Mouse (Mus musculus): ENCODE results near the gene Trh. TPM values are rescaled to one million over a fixed set of nuclear protein-coding genes. Genes with fewer than 3 reads are reported as not detected.

Gene Trh
- total and polyA plus RNA-seq, 3 experiments = not detected

DNA sequence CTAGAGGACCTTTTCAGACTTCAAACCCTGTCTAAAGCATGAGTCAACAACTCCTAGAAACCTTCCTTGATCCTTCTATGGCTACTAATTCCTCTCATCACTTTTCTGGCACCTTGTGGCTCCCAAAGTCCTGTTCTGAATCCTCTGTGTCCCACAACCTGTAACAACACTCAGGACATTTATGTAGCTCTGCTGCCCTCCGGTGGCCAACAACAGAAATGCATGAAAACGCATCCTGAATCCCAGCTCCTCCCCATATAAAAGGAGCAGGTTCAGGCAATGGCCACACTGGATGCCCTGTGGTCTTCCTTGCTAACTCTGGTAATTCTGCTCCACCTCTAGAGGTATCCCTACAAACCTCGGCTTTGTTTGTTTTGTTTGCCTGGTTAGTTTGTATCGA, 24.6 kb upstream of the Trh start:
- no peak overlapping the region for H3K27ac ChIP-seq (ENCODE audit: control insufficient read depth, low read depth, low read length)
- no peak overlapping the region for H3K4me3 ChIP-seq (ENCODE audit: control insufficient read depth in 1 of 2, insufficient read depth in 1 of 2, low read depth in 2 of 2, low read length in 2 of 2)
- no peaks in the 10 kb centered on the region for H3K9me3 ChIP-seq (replicated peaks; ENCODE audit: insufficient read depth, low read length)
- TF ChIP-seq SIN3A (IDR thresholded peaks at IDR 0.05; ENCODE audit: low read length) (peak; percentile 33; the same call in 1 of the 2 replicates), RAD21 (IDR thresholded peaks at IDR 0.05; ENCODE audit: low read depth, low read length) (peak; percentile 97), RCOR1 (IDR thresholded peaks at IDR 0.05; ENCODE audit: low read depth, low read length) (no peak), CTCF (IDR thresholded peaks at IDR 0.05 in 2 of 3, conservative IDR thresholded peaks at IDR 0.05 in 1 of 3; ENCODE audit: control insufficient read depth in 1 of 3, insufficient read depth in 1 of 3, low read depth in 2 of 3, low read length in 3 of 3, poor library complexity in 1 of 3, severe bottlenecking in 1 of 3) (peak; percentile 61 to 93 (median 84)), TAL1 (IDR thresholded peaks at IDR 0.05; ENCODE audit: low read length) (no peak), MAFK (IDR thresholded peaks at IDR 0.05; ENCODE audit: borderline replicate concordance, low read depth, low read length) (no peak), GABPA (IDR thresholded peaks at IDR 0.05; ENCODE audit: low read depth, low read length) (no peak), NRF1 (IDR thresholded peaks at IDR 0.05; ENCODE audit: insufficient read depth, low read depth, low read length, poor library complexity, severe bottlenecking) (peak; percentile 24; the same call in 1 of the 2 replicates), NELFE (IDR thresholded peaks at IDR 0.05; ENCODE audit: low read depth, low read length) (no peak), BHLHE40 (IDR thresholded peaks at IDR 0.05; ENCODE audit: borderline replicate concordance, low read depth, low read length) (no peak), MYC (IDR thresholded peaks at IDR 0.05; ENCODE audit: low read depth, low read length) (no peak), ZMIZ1 (IDR thresholded peaks at IDR 0.05; ENCODE audit: low read depth, low read length) (no peak), SMC3 (IDR thresholded peaks at IDR 0.05; ENCODE audit: low read depth, low read length) (peak; percentile 90), TBP (IDR thresholded peaks at IDR 0.05; ENCODE audit: low read depth, low read length) (no peak), ZC3H11A (IDR thresholded peaks at IDR 0.05; ENCODE audit: low read depth, low read length) (peak; percentile 87), EP300 (IDR thresholded peaks at IDR 0.05; ENCODE audit: low read depth in 1 of 2, low read length in 2 of 2) (no peak), E2F4 (IDR thresholded peaks at IDR 0.05; ENCODE audit: borderline replicate concordance, low read depth, low read length) (no peak), JUND (IDR thresholded peaks at IDR 0.05; ENCODE audit: low read depth, low read length) (0 out of 2 replicates have a peak, but pooled peaks have one; percentile 36), ZKSCAN1 (IDR thresholded peaks at IDR 0.05; ENCODE audit: low read depth, low read length) (no peak), HCFC1 (IDR thresholded peaks at IDR 0.05; ENCODE audit: low read depth, low read length) (0 out of 2 replicates have a peak, but pooled peaks have one; percentile 16), MXI1 (IDR thresholded peaks at IDR 0.05; ENCODE audit: low read depth, low read length) (no peak), MAZ (IDR thresholded peaks at IDR 0.05; ENCODE audit: low read depth, low read length) (peak; percentile 34; the same call in 1 of the 2 replicates), CHD1 (IDR thresholded peaks at IDR 0.05; ENCODE audit: low read depth, low read length) (no peak), ZNF384 (IDR thresholded peaks at IDR 0.05; ENCODE audit: low read depth, low read length) (no peak), MYB (IDR thresholded peaks at IDR 0.05; ENCODE audit: low read depth, low read length) (no peak), POLR2AphosphoS5 (IDR thresholded peaks at IDR 0.05; ENCODE audit: borderline replicate concordance, low read depth, low read length) (no peak), USF1 (IDR thresholded peaks at IDR 0.05; ENCODE audit: low read depth, low read length) (no peak)
- H3K79me2 ChIP-seq (ENCODE audit: control insufficient read depth, insufficient read depth, low read length, poor library complexity) = no peaks in the 10 kb centered on the region
- no peak overlapping the region for H3K9ac ChIP-seq (ENCODE audit: control insufficient read depth, low read depth, low read length, poor library complexity, severe bottlenecking)
- H3K27me3 ChIP-seq (ENCODE audit: control insufficient read depth in 1 of 2, insufficient read depth in 2 of 2, low read length in 2 of 2) = no peaks in the 10 kb centered on the region
- peaks cover 0 to 2% of the 10 kb centered on the region in 2 experiments; a peak in 2 of 4 replicates for H3K36me3 ChIP-seq (ENCODE audit: control insufficient read depth in 1 of 2, insufficient read depth in 2 of 2, low read length in 2 of 2)
- peaks cover 0 to 3% of the 10 kb centered on the region in 2 experiments; a peak in 1 of 4 replicates for H3K4me1 ChIP-seq (ENCODE audit: control insufficient read depth in 1 of 2, insufficient read depth in 2 of 2, low read length in 2 of 2)
- peak; percentile 74 for DNase-seq (ENCODE audit: low read depth, low spot score)
